Mouse (Mus musculus): ENCODE measurements around the gene Ormdl2. TPM values are rescaled to one million over a fixed set of nuclear protein-coding genes. Genes with fewer than 3 reads are reported as not detected.
A peak's percentile ranks its signal among the peaks of the same experiment; 100 is the strongest.

Ormdl2 gene
- polyA plus RNA-seq, 1 experiment from 2014 or later: 80.6 TPM

DNA sequence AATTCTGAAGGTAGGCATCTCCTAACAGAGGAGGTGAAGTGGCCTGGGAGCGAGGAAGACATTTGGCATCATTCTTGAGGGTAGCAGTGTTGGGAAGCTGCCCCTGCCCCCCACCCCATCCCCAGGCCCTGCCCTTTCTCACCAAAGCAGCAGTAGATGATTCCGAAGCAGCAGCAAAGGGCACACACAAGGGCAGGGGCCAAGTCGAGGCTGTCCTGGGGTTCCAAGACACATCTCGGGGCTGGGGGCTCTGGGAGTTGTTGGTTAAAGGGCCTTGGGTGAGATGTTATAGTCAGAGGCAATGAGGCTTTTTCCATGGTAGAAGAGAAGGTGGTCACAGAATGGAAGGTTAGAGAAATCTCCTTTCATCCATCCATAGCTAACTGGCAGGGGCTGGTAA lies 18.5 kb downstream of the Ormdl2 start:
- peak overlapping the region; percentile 100 for H3K4me2 ChIP-seq (ENCODE audit: low read depth, low read length)
- DNase-seq (no peak), ATAC-seq (no peak)
- WGBS (ENCODE audit: insufficient replicate concordance): 64% methylated on average over 4 of the region's 4 CpGs
- H3K27me3 ChIP-seq (ENCODE audit: insufficient read depth, low read length): no peaks in the 10 kb centered on the region
- 0 out of 2 replicates have a peak overlapping the region, but pooled peaks have one; percentile 95 for H3K4me3 ChIP-seq (ENCODE audit: low read depth, low read length)
- peaks cover 27% of the 10 kb centered on the region for H3K4me1 ChIP-seq (ENCODE audit: insufficient read depth)
- H3K9ac ChIP-seq (replicated peaks): 0 out of 2 replicates have a peak overlapping the region, but pooled peaks have one; percentile 3
- H3K9me3 ChIP-seq (ENCODE audit: low read length): no peaks in the 10 kb centered on the region
- H3K36me3 ChIP-seq (replicated peaks; ENCODE audit: insufficient read depth, low read length): 0 out of 2 replicates have a peak, but pooled peaks cover 9% of the 10 kb centered on the region
- TF ChIP-seq CTCF (IDR thresholded peaks at IDR 0.05; ENCODE audit: low read depth) (no peak), EP300 (IDR thresholded peaks at IDR 0.05; ENCODE audit: low read depth) (no peak)
- H3K27ac ChIP-seq (ENCODE audit: low read depth): no peak overlapping the region; the same call in 1 of the 2 replicates

GRCm38 (mm10) chr10:128801981-128802495 lies 19.4 kb downstream of the Ormdl2 start:
- Histone ChIP-seq H3K4me1 (ENCODE audit: insufficient read depth) (peaks cover 20% of the 10 kb centered on the region), H3K9ac (replicated peaks) (no peak overlapping the region), H3K4me2 (ENCODE audit: low read depth, low read length) (no peak overlapping the region), H3K36me3 (replicated peaks; ENCODE audit: insufficient read depth, low read length) (0 out of 2 replicates have a peak, but pooled peaks cover 9% of the 10 kb centered on the region), H3K27ac (ENCODE audit: low read depth) (no peak overlapping the region), H3K9me3 (ENCODE audit: low read length) (no peaks in the 10 kb centered on the region), H3K27me3 (ENCODE audit: insufficient read depth, low read length) (no peaks in the 10 kb centered on the region), H3K4me3 (ENCODE audit: low read depth, low read length) (no peak overlapping the region)
- TF ChIP-seq CTCF (IDR thresholded peaks at IDR 0.05; ENCODE audit: low read depth) (no peak), EP300 (IDR thresholded peaks at IDR 0.05; ENCODE audit: low read depth) (no peak)
- DNase-seq: no peak
- no peak for ATAC-seq
- WGBS (ENCODE audit: insufficient replicate concordance): 92% methylated on average over 16 of the region's 16 CpGs

DNA sequence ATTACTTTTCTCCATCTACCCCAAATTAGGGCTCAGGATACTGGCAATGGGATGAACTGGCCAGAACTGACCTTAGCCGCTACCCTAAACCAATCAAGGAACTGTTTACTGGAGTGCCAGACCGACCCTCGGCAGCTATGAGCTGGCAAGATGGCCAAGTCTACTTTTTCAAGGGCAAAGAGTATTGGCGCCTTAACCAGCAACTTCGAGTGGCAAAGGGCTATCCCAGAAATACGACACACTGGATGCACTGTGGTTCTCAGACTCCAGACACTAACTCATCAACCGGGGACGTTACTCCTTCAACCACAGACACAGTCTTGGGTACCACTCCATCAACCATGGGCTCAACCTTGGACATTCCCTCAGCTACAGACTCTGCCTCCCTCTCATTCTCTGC lies 22.8 kb downstream of the Ormdl2 start:
- WGBS (ENCODE audit: insufficient replicate concordance): 89% methylated on average over 8 of the region's 8 CpGs
- Histone ChIP-seq H3K27ac (ENCODE audit: low read depth) (no peak overlapping the region), H3K36me3 (replicated peaks; ENCODE audit: insufficient read depth, low read length) (peaks cover 19% of the 10 kb centered on the region; the same call in 1 of the 2 replicates), H3K27me3 (ENCODE audit: insufficient read depth, low read length) (no peaks in the 10 kb centered on the region), H3K9ac (replicated peaks) (no peak overlapping the region), H3K9me3 (ENCODE audit: low read length) (no peaks in the 10 kb centered on the region), H3K4me1 (ENCODE audit: insufficient read depth) (peaks cover 4% of the 10 kb centered on the region), H3K4me2 (ENCODE audit: low read depth, low read length) (no peak overlapping the region), H3K4me3 (ENCODE audit: low read depth, low read length) (no peak overlapping the region)
- ATAC-seq (no peak), DNase-seq (no peak)
- TF ChIP-seq EP300 (IDR thresholded peaks at IDR 0.05; ENCODE audit: low read depth) (no peak), CTCF (IDR thresholded peaks at IDR 0.05; ENCODE audit: low read depth) (no peak)

DNA sequence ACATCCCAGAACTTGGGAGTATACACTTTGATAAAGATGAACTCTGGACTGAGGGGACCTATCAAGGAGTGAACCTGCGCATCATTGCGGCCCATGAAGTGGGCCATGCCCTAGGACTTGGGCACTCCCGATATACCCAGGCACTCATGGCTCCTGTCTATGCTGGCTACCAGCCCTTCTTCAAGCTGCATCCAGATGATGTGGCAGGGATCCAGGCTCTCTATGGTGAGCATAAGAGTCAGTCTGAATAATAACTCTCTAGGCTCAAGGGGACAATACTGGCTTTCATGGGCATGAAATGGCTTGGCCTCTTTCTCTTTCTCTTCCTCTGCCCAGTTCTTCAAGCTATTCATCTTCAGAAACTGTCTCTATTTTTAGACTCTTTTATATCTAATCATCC lies 25.9 kb downstream of the Ormdl2 start:
- Histone ChIP-seq H3K4me3 (ENCODE audit: low read depth, low read length) (no peak overlapping the region), H3K4me1 (ENCODE audit: insufficient read depth) (no peaks in the 10 kb centered on the region; the same call in 1 of the 2 replicates), H3K4me2 (ENCODE audit: low read depth, low read length) (no peak overlapping the region), H3K9me3 (ENCODE audit: low read length) (no peaks in the 10 kb centered on the region), H3K9ac (replicated peaks) (no peak overlapping the region), H3K36me3 (replicated peaks; ENCODE audit: insufficient read depth, low read length) (peaks cover 19% of the 10 kb centered on the region; the same call in 1 of the 2 replicates), H3K27me3 (ENCODE audit: insufficient read depth, low read length) (no peaks in the 10 kb centered on the region), H3K27ac (ENCODE audit: low read depth) (no peak overlapping the region)
- DNase-seq: no peak
- no peak for TF ChIP-seq EP300 (IDR thresholded peaks at IDR 0.05; ENCODE audit: low read depth)
- TF ChIP-seq CTCF (IDR thresholded peaks at IDR 0.05; ENCODE audit: low read depth): no peak
- ATAC-seq: no peak
- 89% methylated on average over 3 of the region's 3 CpGs for WGBS (ENCODE audit: insufficient replicate concordance)

- ATAC-seq (no peak), DNase-seq (no peak)
- Histone ChIP-seq H3K4me3 (ENCODE audit: low read depth, low read length) (no peak overlapping the region), H3K27ac (ENCODE audit: low read depth) (no peak overlapping the region), H3K9ac (replicated peaks) (no peak overlapping the region), H3K4me2 (ENCODE audit: low read depth, low read length) (no peak overlapping the region), H3K9me3 (ENCODE audit: low read length) (no peaks in the 10 kb centered on the region), H3K4me1 (ENCODE audit: insufficient read depth) (no peaks in the 10 kb centered on the region; the same call in 1 of the 2 replicates), H3K27me3 (ENCODE audit: insufficient read depth, low read length) (no peaks in the 10 kb centered on the region), H3K36me3 (replicated peaks; ENCODE audit: insufficient read depth, low read length) (peaks cover 16% of the 10 kb centered on the region; the same call in 1 of the 2 replicates)
- WGBS (ENCODE audit: insufficient replicate concordance): 66% methylated on average over 5 of the region's 5 CpGs
- TF ChIP-seq EP300 (IDR thresholded peaks at IDR 0.05; ENCODE audit: low read depth): no peak
Observed at GRCm38 (mm10) chr10:128794391-128794790, 27.1 kb downstream of the Ormdl2 start.

- no peaks in the 10 kb centered on the region; the same call in 1 of the 2 replicates for H3K4me1 ChIP-seq (ENCODE audit: insufficient read depth)
- H3K4me3 ChIP-seq (ENCODE audit: low read depth, low read length): no peak overlapping the region
- H3K9ac ChIP-seq (replicated peaks): no peak overlapping the region
- DNase-seq: no peak
- H3K36me3 ChIP-seq (replicated peaks; ENCODE audit: insufficient read depth, low read length): peaks cover 10% of the 10 kb centered on the region; the same call in 1 of the 2 replicates
- no peak for ATAC-seq
- no peaks in the 10 kb centered on the region for H3K9me3 ChIP-seq (ENCODE audit: low read length)
- TF ChIP-seq CTCF (IDR thresholded peaks at IDR 0.05; ENCODE audit: low read depth) (no peak), EP300 (IDR thresholded peaks at IDR 0.05; ENCODE audit: low read depth) (no peak)
- no peak overlapping the region for H3K4me2 ChIP-seq (ENCODE audit: low read depth, low read length)
- 84% methylated on average over 1 of the region's 1 CpGs for WGBS (ENCODE audit: insufficient replicate concordance)
- H3K27ac ChIP-seq (ENCODE audit: low read depth): no peak overlapping the region
- H3K27me3 ChIP-seq (ENCODE audit: insufficient read depth, low read length): no peaks in the 10 kb centered on the region
Observed at GRCm38 (mm10) chr10:128793258-128793657, 28.2 kb downstream of the Ormdl2 start.

Measured in liver, postnatal 0 days (tissue).